Mouse (Mus musculus) spleen, adult 2 months (tissue): Measurements from ENCODE around the gene Fcgrt.

Experiments
- CTCF ChIP-seq: fragments of 200-500 bp; IDR thresholded peaks from 2 replicates; pipeline ENCODE4 v1.5.1; 2011; ENCODE audit warnings: mild to moderate bottlenecking, inconsistent platforms; ENCODE audit not compliant: insufficient read depth, insufficient read length, insufficient replicate concordance; ENCODE audit errors: extremely low read depth
- POLR2A ChIP-seq: fragments of 200-500 bp; IDR thresholded peaks from 2 replicates; pipeline ENCODE4 v1.6.1; 2011; ENCODE audit warnings: low read depth, low read length, inconsistent platforms

DNA sequence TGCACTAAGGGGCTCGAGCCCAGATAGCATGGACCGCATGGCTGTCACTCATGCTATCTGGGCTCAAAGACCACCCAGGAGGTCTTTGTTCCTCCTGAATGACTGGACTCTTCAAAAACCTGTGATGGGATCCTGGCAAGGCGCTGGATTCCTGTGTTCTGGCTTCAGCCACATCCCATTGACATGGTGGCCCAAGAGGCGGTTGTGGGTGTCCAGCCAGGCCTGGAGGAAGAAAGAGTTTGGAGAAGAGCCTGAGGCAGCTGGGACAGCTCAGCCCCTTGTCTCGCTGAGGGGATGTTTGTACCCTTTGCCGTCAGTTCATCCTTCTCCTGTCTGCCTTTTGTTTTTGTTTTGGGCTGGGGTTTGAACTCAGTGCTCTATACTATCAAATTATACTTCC is 45.9 kb upstream of the Fcgrt start:
- TF ChIP-seq POLR2A (no peak), CTCF (no peak)
